In the genomic region with DNA sequence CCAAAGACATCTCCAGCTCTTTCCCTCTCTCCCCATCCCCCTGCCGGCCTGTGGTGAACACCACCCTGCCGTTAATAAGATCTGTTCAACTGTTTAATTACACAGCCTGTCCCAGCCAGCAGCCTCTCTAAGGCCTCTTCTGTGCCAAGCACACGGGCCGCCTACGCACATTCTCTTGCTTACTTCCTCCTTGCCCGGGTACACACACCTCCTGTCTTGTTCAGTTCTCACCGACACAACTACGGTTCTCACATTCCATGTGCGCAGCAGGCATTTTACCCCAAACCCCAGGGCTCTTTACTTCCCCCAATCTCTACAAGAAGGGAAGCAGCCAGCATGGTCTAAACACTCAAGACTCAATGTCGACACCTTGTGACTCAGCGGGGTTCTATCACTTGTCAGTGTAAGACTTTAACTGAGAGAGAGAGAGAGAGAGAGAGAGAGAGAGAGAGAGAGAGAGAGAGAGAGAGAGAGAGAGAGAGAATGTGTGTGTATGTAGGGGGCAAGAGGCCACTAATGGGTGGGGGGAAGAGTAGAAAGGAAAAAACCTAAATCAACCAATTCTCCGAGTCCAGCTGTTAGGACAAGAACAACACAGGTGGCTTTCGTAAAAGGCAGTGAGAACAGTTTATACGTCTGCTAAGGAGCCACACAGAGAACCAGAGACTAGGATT, we compare ENCODE assay signal across 9 mouse cellular contexts.
DNase-seq lines count a peak whose midpoint lies in the region; ATAC-seq and TF ChIP-seq lines count a peak whose summit lies in the region.
"Had no signal": no experiment of that assay in that cellular context is flagged by ENCODE, and none has a peak within 500 bp of the region (broad histone marks: within the 10 kb centered on the region; RNA-seq: fewer than 3 reads in every experiment).

No protein-coding gene starts in this region.

- H3K36me3 ChIP-seq in spleen, adult 2 months (ENCODE audit: control insufficient read depth, insufficient read depth, low read length): peaks cover 28% of the 10 kb centered on the region
- H3K36me3 ChIP-seq in midbrain, embryonic 13.5 days: no peaks in the 10 kb centered on the region

- no peak for TF ChIP-seq CTCF in spleen, adult 2 months (IDR thresholded peaks at IDR 0.05; ENCODE audit: extremely low read depth, insufficient read depth, insufficient read length, insufficient replicate concordance)
- peak; percentile 42 for TF ChIP-seq CTCF in layer of hippocampus, adult 2 months (conservative IDR thresholded peaks at IDR 0.05)

- H3K4me1 ChIP-seq in spleen, adult 2 months (ENCODE audit: control insufficient read depth, insufficient read depth, insufficient read length): peaks cover 15% of the 10 kb centered on the region; the same call in 1 of the 2 replicates
- H3K4me1 ChIP-seq in midbrain, embryonic 13.5 days (replicated peaks): peaks cover 7% of the 10 kb centered on the region

- H3K9me3 ChIP-seq in midbrain, embryonic 13.5 days: no peaks in the 10 kb centered on the region

- no peak overlapping the region for H3K4me3 ChIP-seq in spleen, adult 2 months (ENCODE audit: extremely low read depth, insufficient read depth, insufficient read length)
- H3K4me3 ChIP-seq in layer of hippocampus, adult 2 months: no peak overlapping the region
- H3K4me3 ChIP-seq in midbrain, embryonic 13.5 days (replicated peaks): no peak overlapping the region
- H3K4me3 ChIP-seq: erythroblast, embryonic 14.5 days had no signal

- no peak overlapping the region for H3K4me2 ChIP-seq in midbrain, embryonic 13.5 days (replicated peaks)

- WGBS in spleen, adult 2 months: 31% methylated on average over 14 of the region's 14 CpGs
- WGBS in midbrain, embryonic 13.5 days: 88% methylated on average over 14 of the region's 14 CpGs

- no peaks in the 10 kb centered on the region for H3K27me3 ChIP-seq in spleen, adult 2 months (ENCODE audit: control insufficient read depth, insufficient read depth, low read length)
- H3K27me3 ChIP-seq in midbrain, embryonic 13.5 days: no peaks in the 10 kb centered on the region

- peak; percentile 50 for ATAC-seq in cerebellum, adult (ENCODE audit: insufficient number of reproducible peaks, low FRiP score, low TSS enrichment)
- ATAC-seq in midbrain, embryonic 13.5 days: no peak
- ATAC-seq in megakaryocyte-erythroid progenitor cell, adult 5-6 weeks (replicated peaks; ENCODE audit: low FRiP score, low TSS enrichment, poor library complexity, severe bottlenecking): no peak; the same call in 1 of the 2 replicates

- no peak for DNase-seq in cerebellum, postnatal 4 days (ENCODE audit: low spot score in 2 of 2)
- DNase-seq in spleen, adult 2 months (ENCODE audit: low read depth in 1 of 2, low spot score in 2 of 2): peak; percentile 47
- no peak for DNase-seq in spleen, adult 12 weeks (ENCODE audit: low spot score)
- peak; percentile 52 to 59 for DNase-seq in layer of hippocampus, adult 2 months (ENCODE audit: low spot score in 2 of 2)
- peak; percentile 61 to 64 for DNase-seq in spleen, postnatal 36 days (ENCODE audit: low spot score in 2 of 2)

- H3K9ac ChIP-seq in midbrain, embryonic 13.5 days (replicated peaks): no peak overlapping the region

- peak overlapping the region; percentile 37 for H3K27ac ChIP-seq in spleen, adult 2 months (ENCODE audit: insufficient read depth, low read length)
- H3K27ac ChIP-seq in layer of hippocampus, adult 2 months: peak overlapping the region; percentile 83
- no peak overlapping the region for H3K27ac ChIP-seq in midbrain, embryonic 13.5 days

- TF ChIP-seq POLR2A in spleen, adult 2 months (IDR thresholded peaks at IDR 0.05; ENCODE audit: low read depth, low read length): no peak

Comparison
In these comparisons a context has a peak if more than half of its experiments do, and no peak if none do; other contexts are left out.
1. DNase-seq: peak in spleen, adult 2 months (2 of 2), layer of hippocampus, adult 2 months (2 of 2) and spleen, postnatal 36 days (2 of 2); none in cerebellum, postnatal 4 days (0 of 2) and spleen, adult 12 weeks (single experiment).